Mouse (Mus musculus): ENCODE measurements around the gene Pign.

The Pign gene

GRCm38 (mm10) chr1:105663171-105663961 is at the start of gene Pign, which contains the start of gene Relch:
Pign (minus strand) TSS chr1:105663677.
Relch (plus strand) TSS chr1:105663861.
- DNase-seq, result peak; percentile 99

GRCm38 (mm10) chr1:105712822-105713221 is 49.3 kb upstream of the Pign start:
- no peak for DNase-seq

GRCm38 (mm10) chr1:105711227-105711626 is 47.8 kb upstream of the Pign start:
- DNase-seq, result no peak

DNA sequence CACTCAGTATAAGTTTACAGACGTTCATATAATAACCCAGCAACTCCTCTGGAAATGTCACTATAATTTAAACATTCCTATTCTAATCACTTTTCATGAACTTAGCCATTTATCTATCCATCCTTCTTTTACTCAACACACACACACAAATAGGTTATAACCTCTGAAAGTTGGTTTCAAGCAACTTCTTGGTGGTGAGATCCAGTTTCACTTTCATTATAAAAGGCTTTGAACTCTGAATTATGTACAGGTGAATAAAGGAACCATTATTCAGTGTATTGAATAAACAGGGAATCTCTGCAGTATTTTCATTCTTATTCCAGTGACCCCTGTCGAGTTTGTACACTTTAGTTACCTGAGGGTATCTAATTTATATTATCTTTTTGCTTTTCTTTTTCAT is 45.9 kb upstream of the Pign start:
- no peak for DNase-seq

- no peak for DNase-seq
Measured at GRCm38 (mm10) chr1:105700984-105701530, 37.6 kb upstream of the Pign start.

GRCm38 (mm10) chr1:105695581-105695980 is 32.1 kb upstream of the Pign start:
- DNase-seq, result no peak

DNA sequence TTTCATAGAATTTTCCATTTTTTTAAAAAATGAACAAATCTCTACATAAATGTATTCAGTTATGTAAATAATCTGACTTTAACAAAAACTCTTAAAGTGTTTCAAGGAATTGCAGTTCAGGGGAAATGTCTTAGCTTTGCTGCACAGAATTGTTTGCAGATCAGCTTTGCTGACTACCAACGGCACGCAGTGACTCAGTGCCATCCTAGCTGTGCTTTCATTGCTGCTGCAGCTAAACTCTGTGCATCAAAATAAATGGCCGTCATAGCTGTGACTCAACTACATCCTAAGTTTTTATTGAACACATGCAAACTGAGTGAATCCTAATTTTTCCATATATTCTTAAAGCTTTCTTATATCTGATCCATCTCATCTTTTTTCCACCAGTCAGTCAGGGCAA is 22.0 kb upstream of the Pign start:
- DNase-seq, result no peak

- DNase-seq, result no peak
Measured at GRCm38 (mm10) chr1:105680587-105680986, 17.1 kb upstream of the Pign start.

DNA sequence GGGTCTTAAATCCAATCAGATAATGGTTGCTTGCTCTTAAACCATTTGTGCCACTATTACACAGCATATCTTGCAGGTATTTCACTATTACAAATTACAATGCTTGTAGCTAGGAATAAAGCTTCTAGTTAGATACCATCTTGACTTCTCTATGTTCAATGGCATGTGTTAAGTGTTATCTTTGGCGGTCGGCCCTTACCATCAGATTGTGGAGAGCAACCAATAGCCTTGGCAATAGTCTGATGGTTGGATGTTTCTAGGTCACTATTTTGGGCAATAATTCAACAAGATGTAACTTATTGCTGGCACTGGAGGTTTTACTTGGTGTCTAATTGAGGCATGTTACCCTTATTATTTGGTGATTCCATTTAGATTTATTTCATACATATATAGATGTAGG is 11.3 kb upstream of the Pign start:
- no peak for DNase-seq

DNA sequence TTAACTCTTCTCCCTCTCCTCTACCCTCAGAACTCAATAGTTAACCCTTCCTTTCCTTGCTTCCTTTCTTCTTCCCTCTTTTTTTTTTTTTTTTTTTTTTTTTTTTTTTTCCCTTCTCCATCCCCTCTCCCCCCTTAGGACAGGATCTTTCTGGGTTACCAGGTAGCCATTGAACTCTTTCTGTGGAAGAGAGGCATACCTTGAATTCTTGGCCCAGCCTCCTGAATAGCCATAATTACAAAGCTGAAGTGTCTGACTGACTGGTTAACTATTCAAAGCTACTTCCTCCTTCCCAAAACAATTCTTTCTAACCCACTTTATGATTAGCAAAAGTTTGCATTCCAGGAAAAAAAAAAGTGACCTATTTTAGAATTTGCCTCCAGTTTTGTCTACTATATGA is 6.2 kb upstream of the Pign start:
- no peak for DNase-seq

DNA sequence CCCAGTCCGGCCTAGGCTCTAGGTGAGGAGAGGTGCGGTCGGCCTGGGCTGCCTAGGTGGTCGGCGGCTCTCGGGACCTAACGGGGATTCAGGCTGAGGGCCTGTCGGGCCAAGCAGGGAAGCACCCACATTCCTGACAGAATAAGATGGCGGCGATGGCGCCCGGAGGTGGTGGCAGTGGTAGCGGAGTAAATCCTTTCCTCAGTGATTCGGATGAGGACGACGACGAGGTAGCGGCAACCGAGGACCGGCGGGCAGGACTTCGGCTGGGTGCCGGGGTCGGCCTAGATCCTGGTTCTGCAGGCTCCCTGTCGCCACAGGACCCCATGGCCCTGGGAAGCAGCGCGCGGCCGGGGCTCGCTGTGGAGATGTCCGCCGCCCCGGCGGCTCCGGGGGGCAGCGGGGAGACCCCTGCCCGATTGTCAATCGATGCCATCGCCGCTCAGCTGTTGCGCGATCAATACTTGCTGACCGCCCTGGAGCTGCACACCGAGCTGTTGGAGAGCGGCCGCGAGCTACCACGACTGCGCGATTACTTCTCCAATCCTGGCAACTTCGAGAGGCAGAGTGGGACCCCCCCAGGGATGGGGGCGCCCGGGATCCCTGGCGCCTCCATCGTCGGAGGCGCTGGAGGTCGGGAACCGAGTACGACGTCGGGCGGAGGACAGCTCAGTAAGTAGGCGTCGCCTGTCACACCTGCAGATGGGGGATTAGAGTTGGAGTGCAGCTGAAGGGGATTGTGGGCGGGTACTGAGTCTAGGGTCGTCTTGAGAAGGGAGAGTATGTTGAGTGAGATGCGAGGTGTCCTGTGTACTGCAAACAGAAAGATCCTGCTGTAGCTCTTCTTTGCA is 710 bp upstream of the Pign start:
- DNase-seq, result no peak

DNA sequence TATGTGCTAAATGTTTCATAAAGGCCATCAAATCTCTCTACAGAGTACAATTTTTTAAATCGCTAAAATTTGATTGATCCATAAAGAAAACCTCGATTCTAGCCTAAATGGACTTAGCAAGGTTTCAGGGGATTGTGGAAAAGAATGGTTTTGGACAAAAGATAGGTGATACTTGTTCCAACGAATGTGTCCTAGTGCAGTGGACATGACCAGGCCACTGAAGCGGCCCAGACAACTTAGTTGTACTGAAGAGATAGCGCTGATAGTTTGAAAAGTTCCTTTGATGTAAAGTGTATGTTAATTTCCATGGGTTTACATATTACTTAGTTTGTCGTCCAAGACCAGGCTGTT is 682 bp downstream of the Pign start:
- no peak for DNase-seq

DNA sequence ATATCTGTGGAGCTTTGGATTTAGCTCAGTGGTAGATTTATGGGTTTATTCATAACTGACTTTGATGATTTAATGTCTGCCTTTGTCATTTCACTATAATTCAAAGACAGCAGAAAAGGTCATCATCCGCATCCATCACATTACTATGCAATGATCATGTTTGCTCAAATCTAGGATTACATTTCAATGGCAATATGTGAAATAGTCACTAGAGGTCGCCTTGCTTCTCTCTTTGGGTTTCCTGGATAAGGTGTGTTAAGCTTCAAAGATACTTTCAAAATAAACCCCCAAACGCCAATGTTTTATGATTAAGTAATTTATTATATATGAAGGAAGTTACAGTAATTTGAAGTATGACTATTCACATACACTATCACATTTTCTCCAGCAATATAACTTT is 3.5 kb downstream of the Pign start:
- no peak for DNase-seq

DNA sequence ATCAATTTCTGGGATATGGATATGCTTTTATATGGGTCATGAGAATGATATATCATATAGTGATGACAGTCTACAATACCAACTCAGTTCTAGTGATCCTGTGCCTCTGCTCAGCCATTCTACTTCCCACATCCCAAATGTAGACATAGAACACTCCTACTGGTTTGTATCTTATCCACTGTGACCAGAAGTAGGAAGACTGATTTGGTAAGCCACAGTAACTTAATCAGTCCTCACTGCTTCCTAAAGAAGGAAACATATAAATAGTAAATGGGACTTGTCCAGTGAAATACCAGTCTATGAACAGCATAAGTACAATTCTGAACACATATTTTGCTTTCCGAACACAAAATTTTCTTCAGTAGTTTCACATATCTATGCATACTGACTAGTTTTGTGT is 9.5 kb downstream of the Pign start:
- DNase-seq, result no peak

- no peak for DNase-seq
Measured at GRCm38 (mm10) chr1:105650650-105651049, 12.8 kb downstream of the Pign start.

- no peak for DNase-seq
Measured at GRCm38 (mm10) chr1:105644093-105644492, 19.4 kb downstream of the Pign start.

GRCm38 (mm10) chr1:105630481-105630880 is 33.0 kb downstream of the Pign start:
- no peak for DNase-seq

DNA sequence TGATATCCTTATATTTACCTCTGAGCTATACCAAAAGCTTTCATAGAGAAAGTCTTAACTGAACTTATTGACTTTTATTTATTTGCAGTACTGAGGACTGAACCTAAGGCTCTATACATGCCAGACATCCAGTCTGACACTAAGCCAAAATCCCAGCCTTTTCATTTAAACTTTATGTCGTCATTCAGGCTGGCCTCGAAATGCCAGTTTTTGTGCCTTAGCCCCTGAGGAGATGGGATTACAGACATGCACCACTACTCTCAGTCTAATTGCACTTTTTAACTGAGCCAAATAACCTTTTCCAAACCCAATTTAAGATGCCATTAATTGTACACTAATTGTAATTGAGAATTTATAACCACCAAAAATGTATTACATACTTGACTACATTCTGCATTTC is 73.8 kb downstream of the Pign start:
- no peak for DNase-seq

DNA sequence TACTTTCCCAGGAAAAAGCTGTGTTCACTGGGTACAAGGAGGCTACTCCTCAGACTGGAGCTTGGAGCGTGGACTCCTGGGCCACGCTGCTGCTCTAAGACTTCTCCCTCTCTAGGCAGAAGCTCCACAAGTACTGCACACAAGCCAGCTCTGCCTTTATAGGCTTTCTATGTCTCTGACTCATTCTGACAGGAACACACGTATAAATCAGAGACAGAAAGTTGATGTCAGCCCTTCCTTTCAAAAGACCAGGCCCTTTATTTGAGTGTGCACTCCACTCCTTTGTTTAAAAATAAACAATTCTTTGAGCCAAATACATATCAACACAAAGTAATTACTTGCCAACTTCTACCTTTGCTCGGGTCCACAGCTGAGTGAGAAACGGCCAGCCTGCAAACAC is 74.8 kb downstream of the Pign start:
- DNase-seq, result no peak

GRCm38 (mm10) chr1:105582800-105583199 is 80.7 kb downstream of the Pign start:
- DNase-seq, result no peak

DNA sequence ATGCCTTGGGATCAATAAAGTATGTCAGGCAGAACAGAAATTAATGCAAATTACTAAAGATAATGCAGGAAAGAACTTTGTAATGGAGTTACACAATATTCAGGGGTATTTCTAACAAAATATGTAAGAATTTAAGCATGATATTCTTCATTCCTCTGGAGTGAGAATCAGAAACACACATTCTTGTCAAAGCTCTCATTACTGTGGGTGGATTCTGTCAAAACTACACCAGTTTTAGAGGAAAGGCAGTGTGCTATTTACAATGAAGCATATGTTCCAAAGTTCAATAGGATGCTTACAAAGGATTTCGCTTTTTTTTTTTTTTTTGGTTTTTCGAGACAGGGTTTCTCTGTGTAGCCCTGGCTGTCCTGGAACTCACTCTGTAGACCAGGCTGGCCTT is 82.6 kb downstream of the Pign start:
- DNase-seq, result no peak

DNA sequence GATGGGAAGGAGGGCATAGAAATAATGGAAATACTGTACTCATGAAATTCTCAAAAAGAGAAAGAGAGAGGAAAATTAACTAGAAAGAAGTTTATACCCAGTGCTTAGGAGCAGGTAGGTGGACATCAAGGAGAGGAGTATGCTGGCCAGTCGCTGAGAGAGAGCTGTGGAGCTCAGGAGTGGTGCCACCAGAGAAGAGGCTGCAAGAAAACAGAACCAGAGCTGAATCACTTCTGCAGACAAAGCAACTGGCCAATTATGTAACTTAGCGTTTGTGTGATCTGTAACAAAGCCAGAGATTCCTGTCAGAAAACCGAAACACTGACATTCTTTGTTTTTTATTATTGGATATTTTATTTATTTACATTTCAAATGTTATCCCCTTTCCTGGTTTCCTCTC is 97.4 kb downstream of the Pign start:
- no peak for DNase-seq

- no peak for DNase-seq
Measured at GRCm38 (mm10) chr1:105564289-105564688, 99.2 kb downstream of the Pign start.

GRCm38 (mm10) chr1:105563821-105564220 is 99.7 kb downstream of the Pign start:
- DNase-seq, result no peak

Measured in kidney, adult 11 months (tissue).